Mouse (Mus musculus) spleen, embryonic (tissue): ENCODE results near the gene Pitx1.

Experiments
- CTCF ChIA-PET: fragments of 350-600 bp; sonication (Branson Sonifier 250); formaldehyde crosslinking; loops from one replicate; lab custom pipeline; 2022; lab: Charles Lee

The Pitx1 gene

GRCm38 (mm10) chr13:55775056-55775455, 60.9 kb downstream of the Pitx1 start:
- CTCF ChIA-PET: no interaction called here
